Mouse (Mus musculus): ENCODE measurements around the gene 1700010B08Rik.

- TF ChIP-seq CTCF (conservative IDR thresholded peaks at IDR 0.05; ENCODE audit: insufficient read depth, insufficient read length, low read depth, low read length): no peak
- TF ChIP-seq POLR2A (IDR thresholded peaks at IDR 0.05; ENCODE audit: low read depth, low read length): no peak
Observed at GRCm38 (mm10) chr2:173725819-173726218, 6.6 kb downstream of the 1700010B08Rik start.
